Mouse (Mus musculus): ENCODE data around the gene Pdlim7. TPM values are rescaled to one million over a fixed set of nuclear protein-coding genes. Genes with fewer than 3 reads are reported as not detected.

Gene Pdlim7
- polyA plus RNA-seq, 1 experiment from 2014 or later = 206 TPM

- DNase-seq (ENCODE audit: low spot score) = no peak
These were observed 47.5 kb downstream of the Pdlim7 start for GRCm38 (mm10) chr13:55465830-55466440.

GRCm38 (mm10) chr13:55465184-55465583, 48.3 kb downstream of the Pdlim7 start:
- Histone ChIP-seq H3K27me3 (ENCODE audit: low read depth, poor library complexity, severe bottlenecking) (0 out of 2 replicates have a peak, but pooled peaks cover 3% of the 10 kb centered on the region), H3K4me3 (peak overlapping the region; percentile 71), H3K4me1 (peaks cover 56% of the 10 kb centered on the region), H3K9me3 (replicated peaks) (no peaks in the 10 kb centered on the region), H3K27ac (peak overlapping the region; percentile 91), H3K36me3 (peaks cover 27% of the 10 kb centered on the region)
- 20% methylated on average over 3 of the region's 3 CpGs for WGBS
- no peak for DNase-seq (ENCODE audit: low spot score)

More at GRCm38 (mm10) chr13:55465830-55466440, 47.5 kb downstream of the Pdlim7 start:
- Histone ChIP-seq H3K36me3 (peaks cover 20% of the 10 kb centered on the region), H3K27me3 (ENCODE audit: low read depth, poor library complexity, severe bottlenecking) (peaks cover 10% of the 10 kb centered on the region; the same call in 1 of the 2 replicates), H3K4me1 (peaks cover 62% of the 10 kb centered on the region), H3K4me3 (peak overlapping the region; percentile 24; the same call in 1 of the 2 replicates), H3K27ac (peak overlapping the region; percentile 91; the same call in 1 of the 2 replicates), H3K9me3 (replicated peaks) (no peaks in the 10 kb centered on the region)
- 84% methylated on average over 5 of the region's 5 CpGs for WGBS

DNA sequence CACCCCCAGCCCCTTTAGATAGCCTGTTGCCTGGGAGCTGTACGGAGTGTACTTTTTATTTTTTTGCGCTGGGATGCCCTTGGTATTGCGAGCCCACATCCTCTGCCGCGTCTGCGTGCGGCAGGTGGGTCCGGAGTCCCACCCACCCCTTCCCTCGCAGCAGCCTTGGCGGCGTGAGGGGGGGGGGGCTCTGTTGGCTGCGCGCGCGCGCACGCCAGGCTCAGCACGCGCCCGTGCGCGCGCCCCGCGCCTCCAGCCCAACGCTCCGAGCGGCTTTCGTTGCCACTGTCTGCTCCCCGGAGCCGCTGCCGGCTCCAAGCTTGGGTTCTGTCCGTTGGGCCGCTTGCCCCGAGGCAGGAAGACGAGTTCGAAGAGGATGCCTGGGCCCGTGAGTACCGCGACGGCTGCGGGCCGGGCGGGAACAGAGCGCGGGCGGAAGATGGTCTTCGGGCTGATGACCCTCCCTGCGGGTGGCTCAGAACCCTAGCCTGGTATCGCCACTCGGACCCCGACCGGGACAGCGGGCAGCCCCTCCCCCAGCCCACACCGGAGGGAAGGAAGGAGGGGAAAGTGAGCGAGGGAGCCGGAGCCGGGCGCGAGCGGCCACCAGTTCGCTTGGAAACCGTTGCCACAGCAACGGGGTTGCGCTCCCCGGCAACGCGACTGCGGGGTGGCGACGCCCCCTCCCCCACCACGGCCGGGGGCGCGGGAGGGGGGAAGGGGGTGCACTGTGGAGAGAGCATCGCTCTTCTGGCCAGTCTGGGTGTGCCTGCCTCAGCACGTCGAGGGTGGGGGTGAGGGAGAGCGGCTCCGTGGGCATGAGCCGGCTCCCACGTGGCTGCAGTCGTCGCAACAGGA, 49.2 kb downstream of the Pdlim7 start, which contains the start of gene Prr7:
Gene Prr7, plus strand, starts transcription at position 241 of the 858 bp plus-strand sequence.
- peak; percentile 80 for DNase-seq (ENCODE audit: low spot score)
- H3K4me3 ChIP-seq = peak within 1 kb of the TSS; percentile 71
- H3K27ac ChIP-seq = peak within 1 kb of the TSS; percentile 91
- 0 out of 2 replicates have a peak, but pooled peaks cover 3% of the 10 kb centered on the region for H3K27me3 ChIP-seq (ENCODE audit: low read depth, poor library complexity, severe bottlenecking)
- peaks cover 51% of the 10 kb centered on the region for H3K4me1 ChIP-seq
- H3K9me3 ChIP-seq (replicated peaks) = no peaks in the 10 kb centered on the region
- H3K36me3 ChIP-seq = peaks cover 36% of the 10 kb centered on the region
- whole genome bisulfite sequencing = under 1% methylated on average over 81 of the region's 84 CpGs

GRCm38 (mm10) chr13:55463399-55464026, 50.0 kb downstream of the Pdlim7 start:
- Histone ChIP-seq H3K4me1 (peaks cover 44% of the 10 kb centered on the region), H3K27ac (peak overlapping the region; percentile 91), H3K4me3 (peak overlapping the region; percentile 71), H3K9me3 (replicated peaks) (no peaks in the 10 kb centered on the region), H3K36me3 (peaks cover 43% of the 10 kb centered on the region), H3K27me3 (ENCODE audit: low read depth, poor library complexity, severe bottlenecking) (0 out of 2 replicates have a peak, but pooled peaks cover 3% of the 10 kb centered on the region)
- DNase-seq (ENCODE audit: low spot score) = no peak
- WGBS = 12% methylated on average over 14 of the region's 14 CpGs

GRCm38 (mm10) chr13:55462965-55463364, 50.5 kb downstream of the Pdlim7 start:
- Histone ChIP-seq H3K4me1 (peaks cover 42% of the 10 kb centered on the region), H3K27ac (no peak overlapping the region), H3K4me3 (0 out of 2 replicates have a peak overlapping the region, but pooled peaks have one; percentile 71), H3K27me3 (ENCODE audit: low read depth, poor library complexity, severe bottlenecking) (0 out of 2 replicates have a peak, but pooled peaks cover 3% of the 10 kb centered on the region), H3K36me3 (peaks cover 49% of the 10 kb centered on the region), H3K9me3 (replicated peaks) (no peaks in the 10 kb centered on the region)
- DNase-seq (ENCODE audit: low spot score) = no peak
- 45% methylated on average over 2 of the region's 2 CpGs for WGBS

DNA sequence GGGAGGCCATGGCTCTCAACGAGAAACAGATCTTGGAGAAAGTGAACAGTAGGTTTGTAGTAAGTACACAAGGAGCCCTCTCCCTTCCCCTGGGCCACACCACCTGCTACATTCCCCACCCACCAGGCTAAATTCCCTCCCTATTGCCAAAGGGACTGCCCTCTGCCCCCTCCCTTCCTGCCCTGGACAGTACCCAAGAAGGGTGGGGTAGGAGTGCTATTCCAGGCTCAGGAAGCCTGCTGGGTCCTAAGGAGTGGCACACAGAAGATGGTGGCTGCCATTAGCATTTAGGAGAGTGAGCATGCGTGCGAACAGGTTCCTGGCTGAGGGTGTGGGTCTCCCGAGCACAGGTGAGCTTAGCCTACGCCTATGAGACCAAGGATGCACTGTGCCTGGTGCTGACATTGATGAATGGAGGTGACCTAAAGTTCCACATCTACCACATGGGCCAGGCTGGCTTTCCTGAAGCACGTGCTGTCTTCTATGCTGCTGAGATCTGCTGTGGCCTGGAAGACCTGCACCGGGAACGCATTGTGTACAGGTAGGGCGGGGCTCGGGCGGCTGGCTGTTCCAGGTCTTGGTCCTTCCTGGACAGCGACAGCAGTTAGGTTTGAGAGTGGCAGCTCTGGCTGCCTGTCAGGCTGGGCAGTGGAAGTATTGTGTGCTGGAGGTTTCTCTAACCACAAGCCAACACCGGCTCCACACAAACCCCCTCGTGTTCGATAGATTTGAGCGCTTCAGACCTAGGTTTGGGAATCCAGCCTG, 61.5 kb downstream of the Pdlim7 start:
- no peaks in the 10 kb centered on the region for H3K27me3 ChIP-seq (ENCODE audit: low read depth, poor library complexity, severe bottlenecking)
- WGBS = 94% methylated on average over 16 of the region's 16 CpGs
- DNase-seq (ENCODE audit: low spot score) = no peak
- no peaks in the 10 kb centered on the region for H3K9me3 ChIP-seq (replicated peaks)
- peaks cover 92% of the 10 kb centered on the region for H3K36me3 ChIP-seq
- peaks cover 10% of the 10 kb centered on the region for H3K4me1 ChIP-seq
- H3K27ac ChIP-seq = no peak overlapping the region
- no peak overlapping the region for H3K4me3 ChIP-seq

- Histone ChIP-seq H3K4me3 (no peak overlapping the region), H3K4me1 (peaks cover 16% of the 10 kb centered on the region), H3K27me3 (ENCODE audit: low read depth, poor library complexity, severe bottlenecking) (no peaks in the 10 kb centered on the region), H3K9me3 (replicated peaks) (no peaks in the 10 kb centered on the region), H3K36me3 (peaks cover 85% of the 10 kb centered on the region), H3K27ac (no peak overlapping the region)
- WGBS = 93% methylated on average over 10 of the region's 10 CpGs
- no peak for DNase-seq (ENCODE audit: low spot score)
These were observed 62.2 kb downstream of the Pdlim7 start for GRCm38 (mm10) chr13:55451296-55451695.

- WGBS = 93% methylated on average over 11 of the region's 11 CpGs
- H3K9me3 ChIP-seq (replicated peaks) = no peaks in the 10 kb centered on the region
- no peak overlapping the region for H3K27ac ChIP-seq
- H3K4me1 ChIP-seq = peaks cover 22% of the 10 kb centered on the region
- H3K4me3 ChIP-seq = no peak overlapping the region
- H3K27me3 ChIP-seq (ENCODE audit: low read depth, poor library complexity, severe bottlenecking) = no peaks in the 10 kb centered on the region
- H3K36me3 ChIP-seq = peaks cover 77% of the 10 kb centered on the region
- no peak for DNase-seq (ENCODE audit: low spot score)
These were observed 62.9 kb downstream of the Pdlim7 start for GRCm38 (mm10) chr13:55450511-55450980.

GRCm38 (mm10) chr13:55449679-55450441, 63.6 kb downstream of the Pdlim7 start:
- Histone ChIP-seq H3K36me3 (peaks cover 71% of the 10 kb centered on the region), H3K9me3 (replicated peaks) (no peaks in the 10 kb centered on the region), H3K4me1 (peaks cover 25% of the 10 kb centered on the region), H3K27me3 (ENCODE audit: low read depth, poor library complexity, severe bottlenecking) (no peaks in the 10 kb centered on the region), H3K27ac (no peak overlapping the region), H3K4me3 (no peak overlapping the region)
- DNase-seq (ENCODE audit: low spot score) = no peak
- 91% methylated on average over 17 of the region's 17 CpGs for WGBS

DNA sequence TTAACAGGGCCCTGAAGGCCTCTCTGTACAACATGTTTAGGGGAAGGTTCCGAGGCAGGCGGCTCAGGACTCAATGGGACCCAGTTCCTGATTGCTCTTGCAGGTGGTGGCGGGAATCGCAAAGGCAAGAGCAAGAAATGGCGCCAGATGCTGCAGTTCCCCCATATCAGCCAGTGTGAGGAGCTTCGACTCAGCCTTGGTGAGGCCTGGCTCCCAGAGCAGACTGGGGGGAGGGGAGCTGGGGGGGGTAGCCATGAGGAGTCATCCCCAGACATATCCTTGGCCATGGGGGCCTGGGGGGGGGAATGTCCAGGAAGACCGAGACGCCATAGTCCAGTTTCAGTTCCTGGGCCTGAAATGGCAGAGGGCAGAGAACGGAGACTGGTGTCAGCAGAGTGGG, 64.3 kb downstream of the Pdlim7 start:
- Histone ChIP-seq H3K9me3 (replicated peaks) (no peaks in the 10 kb centered on the region), H3K27me3 (ENCODE audit: low read depth, poor library complexity, severe bottlenecking) (no peaks in the 10 kb centered on the region), H3K4me3 (no peak overlapping the region), H3K36me3 (peaks cover 64% of the 10 kb centered on the region), H3K4me1 (peaks cover 27% of the 10 kb centered on the region), H3K27ac (no peak overlapping the region)
- WGBS = 94% methylated on average over 9 of the region's 9 CpGs
- no peak for DNase-seq (ENCODE audit: low spot score)

DNA sequence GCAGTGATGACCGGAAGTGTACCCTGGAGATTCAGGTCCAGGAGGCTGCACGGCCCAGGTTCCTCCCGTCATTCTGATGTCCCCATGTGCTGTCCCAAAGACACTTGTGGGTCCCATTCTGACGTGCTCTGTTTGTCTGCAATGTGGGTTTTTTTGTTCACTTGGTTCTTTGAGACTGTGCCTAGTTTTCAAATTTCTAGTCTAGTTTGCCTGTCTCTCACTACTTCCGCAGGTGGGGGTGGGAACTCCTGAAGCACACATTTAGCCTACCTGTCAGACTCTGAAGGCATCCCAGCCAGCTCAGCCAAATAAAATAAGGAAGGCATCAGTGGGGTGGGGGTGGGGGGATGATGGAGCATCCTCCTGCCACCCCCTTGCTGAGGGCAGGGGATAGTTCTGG, 65.3 kb downstream of the Pdlim7 start:
- peaks cover 53% of the 10 kb centered on the region for H3K36me3 ChIP-seq
- peaks cover 32% of the 10 kb centered on the region for H3K4me1 ChIP-seq
- no peak overlapping the region for H3K27ac ChIP-seq
- DNase-seq (ENCODE audit: low spot score) = no peak
- no peak overlapping the region for H3K4me3 ChIP-seq
- 94% methylated on average over 5 of the region's 5 CpGs for WGBS
- no peaks in the 10 kb centered on the region for H3K9me3 ChIP-seq (replicated peaks)
- H3K27me3 ChIP-seq (ENCODE audit: low read depth, poor library complexity, severe bottlenecking) = no peaks in the 10 kb centered on the region
